Mouse (Mus musculus) forebrain, embryonic 10.5 days (tissue): ENCODE measurements around the gene Slc28a3. TPM values are rescaled to one million over a fixed set of nuclear protein-coding genes. Genes with fewer than 3 reads are reported as not detected.

ENCODE experiments used
- DNase-seq: peaks from one replicate; pipeline ENCODE4 v3.0.0-alpha.2; 2017; ENCODE audit warnings: low spot score; ENCODE audit errors: extremely low spot score
- H3K27ac ChIP-seq: fragments of 300-500 bp; sonication (generic); 2 replicates; pipeline ENCODE4 v1.5.1; 2016; ENCODE audit warnings: mild to moderate bottlenecking
- H3K27me3 ChIP-seq: fragments of 300-500 bp; sonication (generic); 2 replicates; pipeline ENCODE4 v1.6.1; 2016; ENCODE audit warnings: mild to moderate bottlenecking; ENCODE audit not compliant: poor library complexity, severe bottlenecking
- H3K36me3 ChIP-seq: fragments of 300-500 bp; sonication (generic); replicated peaks from 2 replicates; pipeline ENCODE4 v1.6.1; 2016; ENCODE audit warnings: mild to moderate bottlenecking, moderate library complexity
- H3K4me1 ChIP-seq: fragments of 300-500 bp; sonication (generic); 2 replicates; pipeline ENCODE4 v1.6.1; 2016
- H3K4me3 ChIP-seq: fragments of 300-500 bp; sonication (generic); 2 replicates; pipeline ENCODE4 v1.5.1; 2016; ENCODE audit warnings: mild to moderate bottlenecking, moderate library complexity
- H3K9me3 ChIP-seq: fragments of 300-500 bp; sonication (generic); 2 replicates; pipeline ENCODE4 v1.6.1; 2016; ENCODE audit warnings: mild to moderate bottlenecking, moderate library complexity
- WGBS: fragments of 180-500 bp; shearing (Covaris S2); methylation state at CpG from one replicate; pipeline ENCODE4 v1.1.7; 2016; 5-methylcytosine and 5-hydroxymethylcytosine counted together
- polyA plus RNA-seq: library from polyadenylated mRNA; unstranded; fragments of >200 nt; fragmentation: Nextera tagmentation; extraction: Ambion mirVana; gene quantifications from 2 replicates; pipeline ENCODE4 v1.2.1, GENCODE M21; 2016

Slc28a3 gene
- polyA plus RNA-seq, 1 experiment from 2014 or later: 0.06 TPM

DNA sequence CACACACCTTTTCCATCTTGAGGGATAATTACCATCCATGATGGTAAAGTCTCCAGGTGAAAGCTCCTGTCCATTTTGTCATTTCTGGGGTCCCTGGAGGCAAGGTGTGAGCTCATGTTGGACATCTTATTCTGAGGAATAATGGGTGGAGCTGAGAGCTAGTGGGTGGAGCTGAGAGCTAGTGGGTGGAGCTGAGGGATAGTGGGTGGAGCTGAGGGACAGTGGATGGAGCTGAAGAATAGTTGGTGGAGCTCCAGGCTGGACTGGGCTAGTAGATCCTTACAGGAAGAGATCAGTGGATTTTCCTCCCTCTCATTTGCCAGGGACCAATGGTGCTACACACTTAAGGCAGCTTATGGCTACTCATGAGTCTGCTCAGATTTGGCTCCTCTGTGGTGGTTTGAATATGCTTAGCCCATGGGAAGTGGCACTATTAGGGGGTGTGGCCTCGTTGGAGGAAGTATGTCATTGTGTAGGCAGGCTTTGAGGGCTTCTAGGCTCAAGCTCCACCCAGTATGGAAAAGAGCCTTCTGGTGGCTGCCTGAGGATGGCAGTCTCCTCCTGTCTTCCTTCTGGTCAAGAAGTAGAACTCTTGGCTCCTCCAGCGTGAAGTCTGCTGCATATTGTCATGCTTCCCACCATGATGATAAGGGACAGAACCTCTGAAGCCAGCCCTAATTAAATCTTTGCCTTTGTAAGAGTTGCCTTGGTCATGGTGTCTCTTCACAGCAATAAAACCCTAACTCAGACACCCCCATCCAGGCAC, 74.0 kb downstream of the Slc28a3 start:
- H3K27me3 ChIP-seq: no peaks in the 10 kb centered on the region
- no peaks in the 10 kb centered on the region for H3K36me3 ChIP-seq
- no peak overlapping the region for H3K4me3 ChIP-seq
- 78% methylated on average over 2 of the region's 2 CpGs for WGBS
- H3K4me1 ChIP-seq: peaks cover 4% of the 10 kb centered on the region; the same call in 1 of the 2 replicates
- 0 out of 2 replicates have a peak, but pooled peaks cover 3% of the 10 kb centered on the region for H3K9me3 ChIP-seq
- no peak overlapping the region for H3K27ac ChIP-seq
- no peak for DNase-seq

DNA sequence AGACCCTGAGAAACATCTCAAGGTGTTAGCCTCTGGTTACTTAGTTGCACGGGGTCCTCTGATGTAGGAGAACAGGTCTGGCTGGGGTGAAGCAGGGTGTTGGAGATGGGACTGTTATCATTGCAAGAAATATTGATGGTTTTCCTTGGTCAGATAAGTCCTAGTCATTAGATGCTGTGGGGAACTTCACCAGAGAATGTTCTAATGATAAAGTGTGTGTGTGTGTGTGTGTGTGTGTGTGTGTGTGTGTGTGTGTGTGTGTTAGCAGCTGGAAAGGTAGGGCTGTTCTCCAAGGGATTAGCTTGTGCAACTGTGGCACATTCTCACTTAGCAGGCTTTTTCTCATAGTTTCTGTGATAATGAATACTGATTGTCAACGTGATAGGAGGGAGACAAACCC, 75.4 kb downstream of the Slc28a3 start:
- H3K36me3 ChIP-seq: no peaks in the 10 kb centered on the region
- H3K4me1 ChIP-seq: peaks cover 4% of the 10 kb centered on the region; the same call in 1 of the 2 replicates
- no peak for DNase-seq
- H3K27ac ChIP-seq: no peak overlapping the region
- H3K9me3 ChIP-seq: 0 out of 2 replicates have a peak, but pooled peaks cover 3% of the 10 kb centered on the region
- 80% methylated on average over 2 of the region's 2 CpGs for WGBS
- no peak overlapping the region for H3K4me3 ChIP-seq
- no peaks in the 10 kb centered on the region for H3K27me3 ChIP-seq

DNA sequence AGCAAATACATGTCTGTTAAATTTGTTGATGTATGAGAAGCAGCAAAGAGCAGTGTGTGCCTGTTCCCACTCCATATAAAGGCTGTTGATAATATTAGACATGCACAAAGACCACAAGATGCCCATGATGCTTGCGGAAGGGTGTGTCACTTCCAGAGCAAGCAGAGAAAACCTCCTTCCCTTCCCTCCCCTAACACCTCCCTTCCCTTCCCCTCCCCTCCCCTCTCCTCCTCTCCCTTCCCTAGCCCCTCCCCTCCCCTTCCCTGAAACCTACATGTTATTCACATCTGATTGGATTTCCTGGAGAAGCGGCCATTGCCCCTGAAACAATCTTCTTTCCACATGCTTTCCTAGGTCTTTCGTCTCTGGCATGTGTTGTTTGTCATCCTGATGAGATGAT, 75.8 kb downstream of the Slc28a3 start:
- 86% methylated on average over 3 of the region's 3 CpGs for WGBS

GRCm38 (mm10) chr13:58534216-58534841, 76.3 kb downstream of the Slc28a3 start:
- WGBS: 78% methylated on average over 7 of the region's 7 CpGs
- no peak overlapping the region for H3K4me3 ChIP-seq
- peaks cover 4% of the 10 kb centered on the region; the same call in 1 of the 2 replicates for H3K4me1 ChIP-seq
- no peaks in the 10 kb centered on the region for H3K36me3 ChIP-seq
- 0 out of 2 replicates have a peak, but pooled peaks cover 3% of the 10 kb centered on the region for H3K9me3 ChIP-seq
- DNase-seq: no peak
- H3K27me3 ChIP-seq: no peaks in the 10 kb centered on the region
- no peak overlapping the region for H3K27ac ChIP-seq

More for the DNA sequence above, 75.8 kb downstream of the Slc28a3 start:
- Histone ChIP-seq H3K27me3 (no peaks in the 10 kb centered on the region), H3K4me1 (peaks cover 4% of the 10 kb centered on the region; the same call in 1 of the 2 replicates), H3K9me3 (0 out of 2 replicates have a peak, but pooled peaks cover 3% of the 10 kb centered on the region), H3K36me3 (no peaks in the 10 kb centered on the region), H3K4me3 (no peak overlapping the region), H3K27ac (no peak overlapping the region)
- no peak for DNase-seq

DNA sequence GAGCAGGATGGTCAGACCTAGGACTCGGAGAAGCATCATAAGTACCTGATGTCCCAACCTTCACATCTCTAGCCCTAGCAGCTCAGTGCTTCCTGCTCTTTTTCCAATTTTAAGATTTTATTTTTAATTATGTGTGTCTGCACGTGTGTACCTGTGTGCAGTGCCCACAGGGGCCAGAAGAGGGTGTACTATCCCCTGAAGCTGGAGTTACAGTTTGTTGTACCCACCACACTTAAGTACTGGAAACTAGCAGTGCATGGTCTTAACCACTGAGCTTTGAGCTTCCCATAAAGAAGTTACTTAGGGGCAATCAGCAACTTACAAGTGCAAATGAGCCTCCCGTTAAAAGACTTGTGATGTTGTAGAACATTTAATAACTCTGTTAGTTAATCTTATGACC, 86.1 kb downstream of the Slc28a3 start:
- Histone ChIP-seq H3K27ac (no peak overlapping the region), H3K9me3 (no peaks in the 10 kb centered on the region), H3K4me1 (peaks cover 23% of the 10 kb centered on the region), H3K4me3 (no peak overlapping the region), H3K27me3 (peaks cover 27% of the 10 kb centered on the region), H3K36me3 (no peaks in the 10 kb centered on the region)
- no peak for DNase-seq
- WGBS: 90% methylated on average over 3 of the region's 3 CpGs

DNA sequence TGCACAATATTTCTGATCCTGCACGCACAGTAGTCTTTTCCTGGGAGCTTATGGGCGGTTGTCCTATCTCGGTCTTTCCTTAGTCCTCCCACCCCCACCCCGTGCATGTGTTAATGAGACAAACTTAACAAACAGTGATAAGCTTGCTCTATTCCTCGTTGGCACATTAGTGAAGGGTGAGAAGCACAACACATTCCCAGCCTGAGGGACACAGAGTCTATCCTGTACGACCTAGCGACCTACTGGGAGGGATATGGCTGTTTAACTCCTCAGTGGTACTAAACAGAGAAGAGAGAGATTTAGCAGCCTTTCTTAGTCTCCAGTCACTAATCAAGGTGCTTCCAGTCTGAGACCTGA, 86.9 kb downstream of the Slc28a3 start:
- H3K27me3 ChIP-seq: peaks cover 27% of the 10 kb centered on the region
- whole genome bisulfite sequencing: 81% methylated on average over 7 of the region's 7 CpGs
- no peaks in the 10 kb centered on the region for H3K9me3 ChIP-seq
- no peak for DNase-seq
- H3K36me3 ChIP-seq: no peaks in the 10 kb centered on the region
- H3K27ac ChIP-seq: no peak overlapping the region
- no peak overlapping the region for H3K4me3 ChIP-seq
- H3K4me1 ChIP-seq: peaks cover 23% of the 10 kb centered on the region

DNA sequence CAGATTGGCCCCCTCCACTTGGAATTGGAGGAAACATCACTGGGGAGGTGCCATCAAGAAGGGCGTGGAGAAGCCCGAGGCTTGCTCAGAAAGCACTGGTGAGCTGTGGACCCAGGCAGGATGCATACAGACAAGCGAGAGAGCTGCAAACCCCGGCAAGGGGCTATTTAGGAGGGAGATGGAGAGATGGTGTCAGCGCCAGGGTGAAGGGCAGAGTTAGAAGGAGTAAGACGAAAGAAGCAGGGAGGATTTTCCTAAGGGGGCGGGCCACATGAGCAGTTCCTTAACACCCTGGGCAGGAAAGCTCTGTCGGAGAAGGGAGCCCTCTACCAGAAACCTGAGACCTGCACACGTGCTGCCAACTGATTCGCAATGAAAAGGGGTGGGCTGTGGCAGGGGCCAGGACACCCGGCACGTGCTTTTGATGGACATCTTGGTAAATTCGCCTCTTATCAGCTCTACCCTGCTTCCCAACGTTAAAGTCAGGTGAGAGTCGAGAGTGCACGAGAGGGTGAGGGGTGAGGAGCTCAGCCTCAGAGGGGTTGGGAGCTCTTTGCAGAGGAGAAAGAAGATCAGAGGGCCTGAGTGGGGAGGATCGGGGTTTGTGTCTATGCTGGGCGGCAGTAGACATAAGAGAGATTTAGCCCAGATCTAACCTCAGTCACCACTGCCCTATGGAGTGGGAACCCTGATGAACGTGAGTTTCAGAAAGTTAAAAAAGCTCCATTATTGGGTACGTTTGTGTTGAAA, 87.5 kb downstream of the Slc28a3 start:
- peaks cover 27% of the 10 kb centered on the region for H3K4me1 ChIP-seq
- H3K4me3 ChIP-seq: peak overlapping the region; percentile 10; the same call in 1 of the 2 replicates
- no peaks in the 10 kb centered on the region for H3K9me3 ChIP-seq
- no peaks in the 10 kb centered on the region for H3K36me3 ChIP-seq
- peaks cover 27% of the 10 kb centered on the region for H3K27me3 ChIP-seq
- no peak for DNase-seq
- H3K27ac ChIP-seq: no peak overlapping the region
- WGBS: 35% methylated on average over 20 of the region's 20 CpGs

DNA sequence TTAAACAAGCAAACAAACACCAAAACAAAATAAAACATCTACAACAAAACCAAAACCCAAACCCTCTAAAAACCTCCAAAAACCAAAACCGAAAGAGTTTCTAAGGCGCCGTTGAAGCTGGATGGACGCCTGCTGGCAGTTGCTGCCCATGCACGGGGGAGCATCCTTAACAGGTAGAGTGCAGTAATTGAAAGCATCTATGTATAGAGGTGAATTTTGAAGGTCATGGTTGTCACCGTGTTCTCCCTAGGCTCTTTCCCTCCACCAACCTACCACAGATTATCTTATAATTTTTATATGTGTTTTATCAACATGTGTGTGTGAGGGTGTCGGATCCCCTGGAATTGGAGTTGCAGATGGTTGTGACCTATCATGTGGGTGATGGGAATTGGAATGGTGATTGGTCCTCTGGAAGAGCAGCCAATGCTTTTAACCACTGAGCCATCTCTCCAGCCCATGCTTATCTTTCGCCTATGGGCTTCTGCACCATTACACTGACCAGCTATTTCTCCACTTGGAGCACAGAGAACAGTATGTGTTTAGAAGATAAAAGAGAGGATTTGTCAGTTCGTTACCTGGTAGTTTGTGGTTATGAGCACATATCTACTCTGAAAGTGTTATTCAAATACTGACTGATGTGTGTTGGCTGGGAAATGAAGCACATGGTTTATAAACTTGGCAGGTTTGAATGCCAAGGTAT, 89.2 kb downstream of the Slc28a3 start:
- Histone ChIP-seq H3K36me3 (no peaks in the 10 kb centered on the region), H3K4me3 (no peak overlapping the region), H3K27me3 (peaks cover 27% of the 10 kb centered on the region), H3K4me1 (peaks cover 34% of the 10 kb centered on the region), H3K27ac (no peak overlapping the region), H3K9me3 (no peaks in the 10 kb centered on the region)
- 90% methylated on average over 9 of the region's 9 CpGs for WGBS
- no peak for DNase-seq

- H3K4me3 ChIP-seq: no peak overlapping the region
- H3K9me3 ChIP-seq: no peaks in the 10 kb centered on the region
- DNase-seq: no peak
- H3K36me3 ChIP-seq: no peaks in the 10 kb centered on the region
- 71% methylated on average over 7 of the region's 7 CpGs for WGBS
- H3K27ac ChIP-seq: no peak overlapping the region
- peaks cover 27% of the 10 kb centered on the region for H3K27me3 ChIP-seq
- peaks cover 34% of the 10 kb centered on the region for H3K4me1 ChIP-seq
These were observed 89.9 kb downstream of the Slc28a3 start for GRCm38 (mm10) chr13:58520580-58521330.

DNA sequence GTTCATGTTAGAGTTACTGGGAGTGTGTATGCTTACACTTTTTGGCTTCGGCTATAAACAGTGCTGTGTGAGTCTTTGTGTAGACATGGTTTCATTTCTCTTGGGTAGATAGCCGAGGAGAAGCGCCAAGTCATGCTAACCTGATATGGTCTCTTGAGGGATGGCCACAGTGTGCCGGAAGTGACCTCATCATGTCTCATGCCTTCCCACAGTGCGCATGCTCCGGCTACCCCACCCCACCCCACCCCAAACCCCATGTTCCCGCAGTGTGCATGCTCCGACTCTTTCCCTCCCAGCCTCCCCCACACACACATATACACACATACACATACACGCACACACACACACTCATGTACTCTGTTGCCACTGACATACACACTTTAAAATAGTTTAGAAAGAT, 90.6 kb downstream of the Slc28a3 start:
- WGBS: 94% methylated on average over 9 of the region's 9 CpGs
- Histone ChIP-seq H3K36me3 (no peaks in the 10 kb centered on the region), H3K27me3 (peaks cover 27% of the 10 kb centered on the region), H3K27ac (no peak overlapping the region), H3K4me3 (no peak overlapping the region), H3K4me1 (peaks cover 31% of the 10 kb centered on the region), H3K9me3 (no peaks in the 10 kb centered on the region)
- no peak for DNase-seq

DNA sequence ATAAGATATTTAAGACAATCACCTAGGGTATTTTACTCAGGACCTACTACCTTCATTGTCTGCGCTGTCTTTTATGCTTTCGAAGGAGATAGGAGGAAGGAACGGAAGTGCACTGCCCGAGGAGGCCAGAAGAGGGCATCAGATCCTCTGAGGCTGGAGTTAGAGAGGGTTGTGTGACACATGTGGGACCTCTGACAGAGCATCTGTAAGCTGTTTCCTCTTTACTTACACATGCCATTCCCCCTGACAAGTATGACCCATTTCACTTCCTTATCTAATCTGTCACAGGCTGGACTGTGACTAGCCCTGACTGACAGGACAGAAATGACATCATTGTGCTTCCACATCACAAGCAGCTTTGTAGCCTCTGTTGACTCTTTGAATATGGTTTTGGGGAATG, 94.4 kb downstream of the Slc28a3 start:
- H3K36me3 ChIP-seq: no peaks in the 10 kb centered on the region
- H3K27me3 ChIP-seq: no peaks in the 10 kb centered on the region
- 97% methylated on average over 4 of the region's 4 CpGs for WGBS
- no peak overlapping the region for H3K4me3 ChIP-seq
- no peaks in the 10 kb centered on the region for H3K9me3 ChIP-seq
- H3K27ac ChIP-seq: no peak overlapping the region
- DNase-seq: no peak
- H3K4me1 ChIP-seq: peaks cover 19% of the 10 kb centered on the region

DNA sequence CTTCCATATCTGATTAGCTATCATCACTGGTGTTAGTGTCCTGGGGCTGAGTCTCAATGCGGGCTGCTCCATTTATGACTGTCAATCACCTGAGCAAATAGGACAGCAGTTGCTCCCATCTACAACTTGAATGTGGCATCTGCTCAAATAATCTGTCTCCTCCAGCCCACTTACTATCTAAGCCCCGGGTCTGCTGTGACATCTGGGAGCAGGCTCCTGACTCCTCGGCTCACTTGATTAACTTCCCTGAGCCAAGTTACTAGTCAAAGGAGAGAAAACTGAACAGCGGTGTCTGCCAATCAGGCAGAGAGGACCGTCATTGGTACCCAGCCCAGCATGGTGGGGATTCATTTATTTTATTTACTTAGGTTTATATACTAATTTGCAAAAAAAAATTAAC, 95.0 kb downstream of the Slc28a3 start:
- Histone ChIP-seq H3K27ac (no peak overlapping the region), H3K9me3 (no peaks in the 10 kb centered on the region), H3K27me3 (no peaks in the 10 kb centered on the region), H3K4me1 (peaks cover 14% of the 10 kb centered on the region), H3K4me3 (no peak overlapping the region), H3K36me3 (no peaks in the 10 kb centered on the region)
- WGBS: 94% methylated on average over 5 of the region's 5 CpGs
- DNase-seq: no peak
